Mouse (Mus musculus): Measurements from ENCODE around the gene Gm20532. TPM values are rescaled to one million over a fixed set of nuclear protein-coding genes. Genes with fewer than 3 reads are reported as not detected.

Gene Gm20532
- not detected for polyA plus RNA-seq (2017; shearing (Covaris generic))

DNA sequence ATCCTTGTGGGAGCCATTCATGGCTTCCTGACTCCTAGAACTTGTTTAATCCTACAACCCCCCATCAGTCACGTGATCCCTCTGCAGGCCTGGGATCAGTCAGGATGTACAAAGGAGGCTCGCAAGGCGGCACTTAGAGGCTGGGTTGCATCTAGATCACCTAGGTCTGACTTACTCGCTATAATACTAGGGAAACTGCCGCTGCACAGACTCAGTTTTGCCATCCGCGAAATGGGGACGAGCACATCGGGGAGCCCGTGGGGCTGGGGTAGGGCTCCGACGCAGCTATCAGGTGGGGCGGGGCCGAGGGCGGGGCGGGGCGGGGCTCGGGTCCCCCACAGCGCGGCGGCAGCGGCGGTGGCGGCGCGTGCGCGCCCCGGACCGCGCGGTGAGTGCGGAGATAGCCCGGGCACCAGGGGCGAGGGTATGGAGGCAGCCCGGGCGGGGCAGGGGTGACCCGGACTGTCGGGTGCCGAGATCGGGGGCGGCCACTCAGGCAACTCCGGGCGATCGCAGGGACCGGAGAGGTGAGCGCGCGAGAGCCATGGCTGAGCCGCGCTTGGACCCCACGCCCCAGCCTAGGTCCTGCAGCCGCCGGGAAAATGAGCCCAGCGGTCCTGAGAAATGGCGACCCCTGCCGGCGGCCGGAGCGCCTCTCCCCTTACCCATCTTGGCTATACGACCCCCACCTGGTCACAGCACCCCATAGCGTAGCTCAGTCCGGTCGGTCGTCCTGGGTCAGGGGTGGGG, at the start of gene Gm20532:
Gene Gm20532, plus strand, starts transcription at position 346 of the 750 bp plus-strand sequence.

DNA sequence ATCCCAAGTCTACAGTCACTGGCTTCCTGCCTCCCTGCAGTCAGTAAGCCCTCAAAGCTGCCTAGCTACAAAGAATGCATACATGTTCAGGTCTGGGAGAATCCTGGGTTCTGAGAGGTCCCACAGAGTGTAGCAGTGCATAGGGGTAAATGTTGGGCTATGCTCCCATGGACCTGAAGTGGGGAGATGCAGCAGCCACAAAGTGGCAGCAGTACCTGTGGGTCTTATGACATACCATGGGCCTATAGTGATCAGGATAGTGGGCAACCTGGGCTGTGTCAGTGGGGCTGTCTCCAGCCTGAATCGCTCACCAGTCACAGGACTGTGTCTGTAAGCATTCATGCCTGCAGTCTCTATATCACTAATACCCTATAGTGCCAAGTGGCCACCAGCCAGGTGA, 6.7 kb upstream of the Gm20532 start, which contains the start of gene Egfl7:
Gene Egfl7, plus strand, starts transcription at position 301 of the 400 bp plus-strand sequence.

DNA sequence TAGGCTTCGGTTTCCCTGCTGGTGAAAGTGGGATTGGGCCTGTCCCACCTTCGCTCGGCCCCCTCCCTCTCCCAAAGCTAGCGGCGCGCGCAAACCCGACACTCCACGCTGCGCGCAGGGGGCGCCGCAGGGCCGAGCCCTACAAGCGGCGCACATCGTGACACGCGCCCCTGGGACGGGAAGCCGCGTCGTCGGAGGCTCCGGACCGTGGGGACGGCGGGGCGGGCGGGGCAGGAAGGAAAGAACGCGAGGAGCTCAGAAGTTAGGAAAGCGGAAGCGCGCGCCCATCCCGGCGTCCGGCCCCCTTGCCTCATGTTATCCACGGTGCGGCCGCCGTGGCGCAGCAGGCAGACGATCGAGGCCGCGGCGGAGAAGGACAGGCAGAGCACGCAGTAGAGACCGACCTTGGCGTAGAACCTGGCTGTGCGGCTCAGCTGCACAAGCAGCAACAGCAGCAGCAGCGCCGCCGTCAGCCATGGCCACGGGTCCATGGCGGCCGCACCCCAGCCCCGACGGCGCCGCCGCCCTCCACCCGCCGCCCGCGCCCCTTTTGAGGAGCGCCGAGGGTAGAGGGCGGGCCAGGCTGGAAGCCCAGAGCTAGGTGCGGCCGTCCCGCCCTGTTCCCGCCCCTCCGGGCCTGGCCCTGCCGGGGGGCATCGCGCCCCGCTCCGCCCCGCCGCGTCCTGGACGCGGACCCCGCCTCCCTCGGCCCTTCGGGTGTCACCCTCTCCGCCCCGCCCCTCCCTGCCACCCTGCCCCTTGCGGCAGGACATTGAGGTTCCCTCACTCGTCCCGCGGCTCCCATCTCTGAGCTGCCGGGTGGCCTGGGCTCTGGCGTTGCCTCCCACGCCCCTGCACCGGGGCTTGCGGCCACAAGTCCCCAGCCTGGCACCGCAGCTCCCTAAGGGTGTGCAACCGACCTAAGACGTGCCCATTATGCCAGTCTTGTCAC, 17.6 kb downstream of the Gm20532 start, which contains the start of gene Agpat2:
Gene Agpat2, minus strand, starts transcription at position 698 of the 952 bp plus-strand sequence.

DNA sequence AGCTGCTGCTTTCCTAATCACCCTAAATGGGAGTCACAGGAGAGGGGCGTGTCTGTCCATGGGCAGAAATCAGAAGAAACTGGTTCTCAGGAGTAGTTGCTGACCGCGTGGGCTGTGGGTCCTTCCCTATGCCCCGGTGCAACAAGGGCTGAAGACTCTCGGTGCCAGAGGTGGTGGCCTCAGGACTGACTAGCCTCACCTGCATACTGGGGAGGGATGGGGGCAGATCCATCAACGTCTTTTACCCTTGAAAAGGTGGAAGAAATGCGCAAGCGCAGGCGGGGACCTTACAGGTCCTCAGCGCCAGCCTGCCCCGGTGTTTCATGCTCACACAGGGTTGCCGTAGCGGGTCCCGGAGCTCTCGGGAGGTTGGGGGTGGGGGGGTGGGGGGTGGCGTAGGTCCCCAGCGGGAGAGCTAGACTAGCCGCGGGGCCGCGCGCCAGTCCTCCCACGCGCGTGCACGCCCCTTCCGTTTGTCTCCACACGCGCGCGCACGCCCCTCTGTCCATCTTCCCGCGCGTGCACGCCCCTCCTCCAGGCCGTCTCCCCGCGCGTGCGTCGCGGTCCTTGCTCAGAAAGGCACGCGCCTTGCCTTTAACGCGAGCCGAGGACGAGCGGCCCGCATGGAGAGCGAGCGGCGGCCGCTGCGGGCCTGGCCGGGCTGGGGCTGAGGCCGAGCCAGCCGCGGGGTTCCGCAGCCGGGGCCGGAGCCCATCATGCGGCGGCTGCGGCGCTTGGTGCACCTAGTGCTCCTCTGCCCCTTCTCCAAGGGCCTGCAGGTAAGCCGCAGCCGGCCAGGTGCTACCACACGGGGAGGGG, 41.7 kb downstream of the Gm20532 start, which contains the start of gene Fam69b:
Gene Fam69b, plus strand, starts transcription at position 537 of the 819 bp plus-strand sequence.

DNA sequence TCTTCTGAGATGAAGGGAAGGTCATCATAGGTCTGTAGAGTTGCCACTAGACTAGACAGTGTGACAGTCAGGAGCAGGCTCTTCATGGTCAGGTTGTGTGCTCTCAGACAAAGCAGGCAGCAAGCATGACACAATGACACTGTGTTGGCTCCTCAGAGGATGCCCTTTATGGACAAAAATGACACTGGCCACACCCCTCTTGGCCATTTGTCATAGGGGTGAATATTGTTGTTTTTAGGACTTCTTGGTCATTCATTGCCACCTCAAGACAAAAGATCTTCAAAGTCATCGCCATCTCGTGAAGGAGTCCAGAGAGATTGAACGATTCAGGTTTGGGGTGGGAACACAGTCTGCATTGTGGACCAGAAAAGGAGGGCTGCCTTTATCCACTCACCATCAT, 84.7 kb downstream of the Gm20532 start, which contains the start of gene Lcn4:
Gene Lcn4, minus strand, starts transcription at position 101 of the 400 bp plus-strand sequence.

Other genes with a start within 250 kb of the Gm20532 start
- gene Dnlz, start 234.5 kb upstream of the Gm20532 start, polyA plus RNA-seq (2017; shearing (Covaris generic)), result 10 to 100 TPM; 16.2 to 19.0 TPM
- 1 to 10 TPM; 2.2 to 5.9 TPM for gene Card9, start 225.7 kb upstream of the Gm20532 start, polyA plus RNA-seq (2017; shearing (Covaris generic))
- gene Snapc4, start 206.0 kb upstream of the Gm20532 start, polyA plus RNA-seq (2017; shearing (Covaris generic)), result 10 to 100 TPM; 33.2 to 37.9 TPM
- gene Entr1, start 197.3 kb upstream of the Gm20532 start, polyA plus RNA-seq (2017; shearing (Covaris generic)), result 100 to 1,000 TPM; 141 to 145 TPM
- 10 to 100 TPM; 77.5 to 86.2 TPM for gene Pmpca, start 197.3 kb upstream of the Gm20532 start, polyA plus RNA-seq (2017; shearing (Covaris generic))
- 10 to 100 TPM; 26.4 to 29.8 TPM for gene Inpp5e, start 177.4 kb upstream of the Gm20532 start, polyA plus RNA-seq (2017; shearing (Covaris generic))
- 10 to 100 TPM; 21.7 to 46.1 TPM for gene Sec16a, start 141.4 kb upstream of the Gm20532 start, polyA plus RNA-seq (2017; shearing (Covaris generic))
- 10 to 100 TPM; 27.3 to 44.7 TPM for gene Notch1, start 70.0 kb upstream of the Gm20532 start, polyA plus RNA-seq (2017; shearing (Covaris generic))
- gene Egfl7, start 6.6 kb upstream of the Gm20532 start, polyA plus RNA-seq (2017; shearing (Covaris generic)), result 1 to 10 TPM in 1 of 2 experiments, under 1 TPM in 1; 0.93 to 1.8 TPM
- gene Agpat2, start 17.8 kb downstream of the Gm20532 start, polyA plus RNA-seq (2017; shearing (Covaris generic)), result 10 to 100 TPM; 16.6 to 23.4 TPM
- gene Fam69b, start 41.8 kb downstream of the Gm20532 start, polyA plus RNA-seq (2017; shearing (Covaris generic)), result 10 to 100 TPM in 1 of 2 experiments, 1 to 10 TPM in 1; 3.8 to 10.7 TPM
- gene Lcn4, start 84.6 kb downstream of the Gm20532 start, polyA plus RNA-seq (2017; shearing (Covaris generic)), result 1 to 10 TPM in 1 of 2 experiments, under 1 TPM in 1; 0.29 to 3.0 TPM